Mouse (Mus musculus): Measurements from ENCODE around the gene Castor1.
A peak's percentile ranks its signal among the peaks of the same experiment; 100 is the strongest.

Gene Castor1

GRCm38 (mm10) chr11:4262847-4263246 lies 44.8 kb downstream of the Castor1 start:
- DNase-seq (ENCODE audit: low read depth): peak; percentile 61

- no peak for DNase-seq (ENCODE audit: low read depth)
Measured at GRCm38 (mm10) chr11:4263296-4263695, 45.3 kb downstream of the Castor1 start.

- DNase-seq (ENCODE audit: low read depth): no peak
Measured at GRCm38 (mm10) chr11:4264066-4264465, 46.0 kb downstream of the Castor1 start.

GRCm38 (mm10) chr11:4266271-4267201 lies 48.5 kb downstream of the Castor1 start:
- peak; percentile 71 for DNase-seq (ENCODE audit: low read depth)

GRCm38 (mm10) chr11:4267202-4267578 lies 49.2 kb downstream of the Castor1 start:
- DNase-seq (ENCODE audit: low read depth): peak; percentile 52

GRCm38 (mm10) chr11:4268500-4268899 lies 50.5 kb downstream of the Castor1 start:
- peak; percentile 86 for DNase-seq (ENCODE audit: low read depth)

GRCm38 (mm10) chr11:4270744-4271459 lies 52.9 kb downstream of the Castor1 start:
- peak; percentile 60 for DNase-seq (ENCODE audit: low read depth)

GRCm38 (mm10) chr11:4271544-4271943 lies 53.5 kb downstream of the Castor1 start:
- no peak for DNase-seq (ENCODE audit: low read depth)

Measured in induced T-regulatory cell, adult 2 months (primary cell).